Mouse (Mus musculus) megakaryocyte, embryonic 14.5 days (primary cell): ENCODE data around the gene Tenm3.

Source experiments
- FLI1 ChIP-seq: IDR thresholded peaks from 2 replicates; pipeline ENCODE4 v1.6.1; 2012; ENCODE audit warnings: low read length, inconsistent platforms, mixed read lengths
- GATA1 ChIP-seq: IDR thresholded peaks from 3 replicates; pipeline ENCODE4 v1.6.1; 2012; ENCODE audit warnings: mixed read lengths, low read length, inconsistent platforms, borderline replicate concordance

GRCm38 (mm10) chr8:48671318-48671717, 172.4 kb downstream of the Tenm3 start:
- TF ChIP-seq GATA1 = no peak
- TF ChIP-seq FLI1 = no peak
